Mouse (Mus musculus): Measurements from ENCODE around the gene Samsn1.

- TF ChIP-seq POLR2A (IDR thresholded peaks at IDR 0.05; ENCODE audit: low read depth, low read length), result no peak
- no peak for TF ChIP-seq CTCF (IDR thresholded peaks at IDR 0.05; ENCODE audit: borderline replicate concordance, insufficient read depth, low read length)
These were observed 31.5 kb upstream of the Samsn1 start for GRCm38 (mm10) chr16:76053537-76053936.
